Mouse (Mus musculus): Measurements from ENCODE around the gene Nme2. TPM values are rescaled to one million over a fixed set of nuclear protein-coding genes. Genes with fewer than 3 reads are reported as not detected.
A peak's percentile ranks its signal among the peaks of the same experiment; 100 is the strongest.

The Nme2 gene
- polyA plus RNA-seq, 1 experiment from 2014 or later, result 462 TPM

- H3K4me1 ChIP-seq (replicated peaks), result peaks cover 7% of the 10 kb centered on the region
- 86% methylated on average over 4 of the region's 4 CpGs for WGBS
- H3K36me3 ChIP-seq, result peaks cover 67% of the 10 kb centered on the region
- no peak overlapping the region for H3K4me2 ChIP-seq
- H3K27me3 ChIP-seq, result no peaks in the 10 kb centered on the region
- H3K9me3 ChIP-seq (replicated peaks), result no peaks in the 10 kb centered on the region
- no peak for ATAC-seq (replicated peaks; ENCODE audit: insufficient number of reproducible peaks, insufficient read depth, low FRiP score, low read depth)
- H3K27ac ChIP-seq, result no peak overlapping the region
- H3K9ac ChIP-seq, result no peak overlapping the region
- no peak overlapping the region for H3K4me3 ChIP-seq
Observed at GRCm38 (mm10) chr11:93963013-93963412, 7.0 kb upstream of the Nme2 start.

DNA sequence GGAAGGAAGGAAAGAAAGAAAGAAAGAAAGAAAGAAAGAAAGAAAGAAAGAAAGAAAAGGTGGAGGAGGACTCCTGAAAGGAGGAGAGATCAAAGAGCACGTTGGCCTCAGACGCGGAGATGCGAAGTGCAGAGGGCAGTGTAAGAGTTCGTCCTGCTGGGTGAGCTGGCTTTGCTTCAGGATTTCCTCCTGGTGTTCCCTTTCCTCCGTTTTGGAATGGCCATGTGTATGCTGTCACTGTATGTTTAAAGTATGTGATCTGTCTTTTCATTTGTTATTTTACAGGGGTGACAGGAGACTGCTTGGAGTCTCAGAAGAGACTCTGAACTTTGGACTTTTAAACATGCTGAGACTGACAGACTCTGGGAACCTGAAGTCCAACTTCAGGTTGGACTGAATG lies 5.4 kb upstream of the Nme2 start:
- WGBS, result 82% methylated on average over 6 of the region's 6 CpGs
- no peaks in the 10 kb centered on the region for H3K27me3 ChIP-seq
- no peak overlapping the region for H3K27ac ChIP-seq
- H3K4me1 ChIP-seq (replicated peaks), result peaks cover 3% of the 10 kb centered on the region
- no peak overlapping the region for H3K4me2 ChIP-seq
- H3K36me3 ChIP-seq, result peaks cover 67% of the 10 kb centered on the region
- no peak for ATAC-seq (replicated peaks; ENCODE audit: insufficient number of reproducible peaks, insufficient read depth, low FRiP score, low read depth)
- no peaks in the 10 kb centered on the region for H3K9me3 ChIP-seq (replicated peaks)
- H3K9ac ChIP-seq, result no peak overlapping the region
- H3K4me3 ChIP-seq, result no peak overlapping the region

- no peaks in the 10 kb centered on the region for H3K9me3 ChIP-seq (replicated peaks)
- H3K4me3 ChIP-seq, result no peak overlapping the region
- no peak overlapping the region for H3K9ac ChIP-seq
- H3K4me1 ChIP-seq (replicated peaks), result peaks cover 19% of the 10 kb centered on the region
- WGBS, result 66% methylated on average over 4 of the region's 4 CpGs
- ATAC-seq (replicated peaks; ENCODE audit: insufficient number of reproducible peaks, insufficient read depth, low FRiP score, low read depth), result no peak
- no peaks in the 10 kb centered on the region for H3K27me3 ChIP-seq
- H3K4me2 ChIP-seq, result no peak overlapping the region
- peaks cover 44% of the 10 kb centered on the region for H3K36me3 ChIP-seq
- no peak overlapping the region for H3K27ac ChIP-seq
Observed at GRCm38 (mm10) chr11:93957746-93958145, 1.7 kb upstream of the Nme2 start.

- no peaks in the 10 kb centered on the region for H3K27me3 ChIP-seq
- peak overlapping the region; percentile 96; the same call in 1 of the 2 replicates for H3K27ac ChIP-seq
- no peak overlapping the region for H3K4me2 ChIP-seq
- H3K9ac ChIP-seq, result no peak overlapping the region
- ATAC-seq (replicated peaks; ENCODE audit: insufficient number of reproducible peaks, insufficient read depth, low FRiP score, low read depth), result no peak
- H3K9me3 ChIP-seq (replicated peaks), result no peaks in the 10 kb centered on the region
- peaks cover 44% of the 10 kb centered on the region for H3K36me3 ChIP-seq
- WGBS, result 80% methylated on average over 2 of the region's 2 CpGs
- peaks cover 19% of the 10 kb centered on the region for H3K4me1 ChIP-seq (replicated peaks)
- H3K4me3 ChIP-seq, result no peak overlapping the region
Observed at GRCm38 (mm10) chr11:93957031-93957555, 1.0 kb upstream of the Nme2 start.

DNA sequence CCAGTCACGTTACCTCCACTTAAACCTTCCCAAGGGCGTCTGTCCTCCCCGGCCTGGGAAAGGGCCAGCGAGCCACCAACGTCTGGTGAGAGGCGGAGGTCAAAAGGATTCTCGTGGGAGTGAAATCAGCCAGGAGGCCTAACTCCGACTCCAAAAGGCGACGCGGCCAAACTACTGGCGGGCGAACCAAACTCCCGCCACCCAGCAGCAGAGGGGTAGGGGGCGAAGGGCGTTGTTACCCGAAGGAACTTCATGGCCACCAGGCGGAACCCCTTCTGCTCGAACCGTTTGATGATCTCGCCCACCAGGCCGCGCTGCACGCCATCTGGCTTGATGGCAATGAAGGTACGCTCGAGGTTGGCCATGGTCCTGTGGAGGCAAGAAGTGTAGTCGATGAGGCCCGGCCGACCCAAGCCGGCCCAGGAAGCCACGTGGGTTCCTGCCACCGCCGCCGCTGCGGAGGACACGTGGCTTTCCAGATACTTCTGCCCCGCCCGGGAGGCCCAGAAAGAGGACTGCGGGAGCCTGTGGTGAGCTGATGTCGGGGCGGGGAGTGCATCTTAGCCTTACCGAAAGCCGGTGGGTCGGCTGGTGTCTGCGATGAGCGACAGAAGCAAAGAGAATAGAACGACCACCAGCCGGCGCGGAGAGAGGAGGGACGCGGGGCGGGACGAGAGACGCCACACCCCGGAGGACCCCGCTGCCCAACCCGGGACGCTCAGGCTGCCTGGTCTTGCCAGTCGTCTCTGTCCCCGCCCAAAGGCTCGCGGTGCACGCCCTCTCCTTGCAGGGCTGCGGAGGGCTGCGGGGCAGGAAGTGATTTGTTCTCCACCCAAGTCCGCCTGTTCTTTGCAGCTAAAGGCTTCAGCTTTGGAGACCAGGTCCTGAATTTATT lies 556 bp downstream of the Nme2 start:
- no peaks in the 10 kb centered on the region for H3K9me3 ChIP-seq (replicated peaks)
- peak overlapping the region; percentile 85 for H3K4me2 ChIP-seq
- peaks cover 19% of the 10 kb centered on the region for H3K4me1 ChIP-seq (replicated peaks)
- H3K4me3 ChIP-seq, result peak overlapping the region; percentile 84
- H3K27me3 ChIP-seq, result no peaks in the 10 kb centered on the region
- H3K9ac ChIP-seq, result peak overlapping the region; percentile 69
- peak; percentile 96 for ATAC-seq (replicated peaks; ENCODE audit: insufficient number of reproducible peaks, insufficient read depth, low FRiP score, low read depth)
- H3K36me3 ChIP-seq, result peaks cover 47% of the 10 kb centered on the region
- peak overlapping the region; percentile 96 for H3K27ac ChIP-seq
- under 1% methylated on average over 67 of the region's 67 CpGs for WGBS

GRCm38 (mm10) chr11:93954738-93955255 lies 1.3 kb downstream of the Nme2 start:
- Histone ChIP-seq H3K4me2 (peak overlapping the region; percentile 85), H3K27ac (peak overlapping the region; percentile 96), H3K9me3 (replicated peaks) (no peaks in the 10 kb centered on the region), H3K4me1 (replicated peaks) (peaks cover 19% of the 10 kb centered on the region), H3K4me3 (peak overlapping the region; percentile 84), H3K36me3 (peaks cover 47% of the 10 kb centered on the region), H3K27me3 (no peaks in the 10 kb centered on the region), H3K9ac (peak overlapping the region; percentile 69)
- 34% methylated on average over 13 of the region's 13 CpGs for WGBS
- ATAC-seq (replicated peaks; ENCODE audit: insufficient number of reproducible peaks, insufficient read depth, low FRiP score, low read depth), result no peak; the same call in 1 of the 2 replicates

DNA sequence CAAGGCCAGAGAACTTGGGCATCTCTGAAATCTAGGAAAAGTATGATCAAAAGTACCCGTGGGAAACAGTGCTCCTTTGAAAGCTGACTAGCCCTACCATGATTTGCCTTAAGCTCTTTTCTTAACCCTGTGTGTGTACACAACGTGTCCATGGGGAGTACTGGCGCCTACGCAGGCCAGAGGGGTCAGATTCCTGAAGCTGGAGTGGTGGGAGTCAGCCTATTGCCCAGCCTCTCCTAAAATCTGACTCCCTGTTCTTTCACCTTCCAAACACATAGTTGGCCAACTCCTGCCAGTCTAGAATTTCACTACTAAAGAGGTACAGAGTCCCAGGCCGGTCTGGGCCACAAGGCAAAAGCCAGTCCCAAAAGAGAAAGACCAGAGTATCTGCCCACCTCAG lies 3.7 kb downstream of the Nme2 start:
- no peak for ATAC-seq (replicated peaks; ENCODE audit: insufficient number of reproducible peaks, insufficient read depth, low FRiP score, low read depth)
- no peaks in the 10 kb centered on the region for H3K27me3 ChIP-seq
- H3K9me3 ChIP-seq (replicated peaks), result no peaks in the 10 kb centered on the region
- no peak overlapping the region for H3K4me2 ChIP-seq
- H3K4me3 ChIP-seq, result no peak overlapping the region
- no peak overlapping the region for H3K27ac ChIP-seq
- H3K36me3 ChIP-seq, result peaks cover 48% of the 10 kb centered on the region
- 74% methylated on average over 5 of the region's 5 CpGs for WGBS
- H3K4me1 ChIP-seq (replicated peaks), result peaks cover 19% of the 10 kb centered on the region
- no peak overlapping the region for H3K9ac ChIP-seq

- ATAC-seq (replicated peaks; ENCODE audit: insufficient number of reproducible peaks, insufficient read depth, low FRiP score, low read depth), result no peak
- Histone ChIP-seq H3K4me3 (no peak overlapping the region), H3K27ac (no peak overlapping the region), H3K27me3 (no peaks in the 10 kb centered on the region), H3K4me2 (no peak overlapping the region), H3K9me3 (replicated peaks) (no peaks in the 10 kb centered on the region), H3K4me1 (replicated peaks) (peaks cover 12% of the 10 kb centered on the region), H3K9ac (no peak overlapping the region), H3K36me3 (peaks cover 55% of the 10 kb centered on the region)
- WGBS, result 90% methylated on average over 1 of the region's 1 CpGs
Observed at GRCm38 (mm10) chr11:93950045-93950444, 6.0 kb downstream of the Nme2 start.

- H3K4me1 ChIP-seq (replicated peaks), result peaks cover 9% of the 10 kb centered on the region
- no peaks in the 10 kb centered on the region for H3K27me3 ChIP-seq
- no peak overlapping the region for H3K9ac ChIP-seq
- no peak for ATAC-seq (replicated peaks; ENCODE audit: insufficient number of reproducible peaks, insufficient read depth, low FRiP score, low read depth)
- WGBS, result 88% methylated on average over 9 of the region's 9 CpGs
- H3K4me3 ChIP-seq, result no peak overlapping the region
- no peak overlapping the region for H3K27ac ChIP-seq
- H3K36me3 ChIP-seq, result peaks cover 55% of the 10 kb centered on the region
- no peaks in the 10 kb centered on the region for H3K9me3 ChIP-seq (replicated peaks)
- no peak overlapping the region for H3K4me2 ChIP-seq
Observed at GRCm38 (mm10) chr11:93948887-93949567, 7.0 kb downstream of the Nme2 start.

DNA sequence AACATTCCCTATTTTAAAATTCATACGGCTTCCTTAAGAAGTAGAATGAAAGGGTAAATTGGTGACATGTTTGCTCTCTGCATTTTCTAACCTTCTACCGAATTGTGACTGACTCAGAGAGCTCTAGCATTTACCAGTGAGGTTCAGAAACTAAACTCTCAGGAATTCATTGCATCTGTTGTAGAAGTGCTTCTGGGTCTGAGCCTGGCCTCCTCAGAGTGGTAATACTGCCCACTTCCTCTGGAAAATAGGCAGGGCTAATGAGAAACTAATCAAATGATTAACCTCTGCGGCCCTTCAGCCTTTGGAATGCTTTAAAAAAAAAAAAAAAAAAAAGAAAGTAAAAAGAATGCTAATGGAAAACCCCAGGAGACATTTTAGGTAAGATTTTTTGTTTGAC lies 11.1 kb downstream of the Nme2 start:
- Histone ChIP-seq H3K27ac (no peak overlapping the region), H3K36me3 (peaks cover 31% of the 10 kb centered on the region; the same call in 1 of the 2 replicates), H3K27me3 (no peaks in the 10 kb centered on the region), H3K9ac (no peak overlapping the region), H3K4me3 (no peak overlapping the region), H3K9me3 (replicated peaks) (no peaks in the 10 kb centered on the region), H3K4me1 (replicated peaks) (no peaks in the 10 kb centered on the region), H3K4me2 (no peak overlapping the region)
- ATAC-seq (replicated peaks; ENCODE audit: insufficient number of reproducible peaks, insufficient read depth, low FRiP score, low read depth), result no peak
- 81% methylated on average over 3 of the region's 3 CpGs for WGBS

GRCm38 (mm10) chr11:93940906-93941305 lies 15.2 kb downstream of the Nme2 start:
- H3K9ac ChIP-seq, result no peak overlapping the region
- no peak overlapping the region for H3K27ac ChIP-seq
- H3K4me2 ChIP-seq, result no peak overlapping the region
- H3K27me3 ChIP-seq, result no peaks in the 10 kb centered on the region
- no peaks in the 10 kb centered on the region for H3K9me3 ChIP-seq (replicated peaks)
- ATAC-seq (replicated peaks; ENCODE audit: insufficient number of reproducible peaks, insufficient read depth, low FRiP score, low read depth), result no peak
- peaks cover 20% of the 10 kb centered on the region for H3K36me3 ChIP-seq
- H3K4me3 ChIP-seq, result no peak overlapping the region
- WGBS, result 46% methylated on average over 2 of the region's 2 CpGs
- no peaks in the 10 kb centered on the region for H3K4me1 ChIP-seq (replicated peaks)

Data from heart, embryonic 15.5 days (tissue).